In the genomic region with DNA sequence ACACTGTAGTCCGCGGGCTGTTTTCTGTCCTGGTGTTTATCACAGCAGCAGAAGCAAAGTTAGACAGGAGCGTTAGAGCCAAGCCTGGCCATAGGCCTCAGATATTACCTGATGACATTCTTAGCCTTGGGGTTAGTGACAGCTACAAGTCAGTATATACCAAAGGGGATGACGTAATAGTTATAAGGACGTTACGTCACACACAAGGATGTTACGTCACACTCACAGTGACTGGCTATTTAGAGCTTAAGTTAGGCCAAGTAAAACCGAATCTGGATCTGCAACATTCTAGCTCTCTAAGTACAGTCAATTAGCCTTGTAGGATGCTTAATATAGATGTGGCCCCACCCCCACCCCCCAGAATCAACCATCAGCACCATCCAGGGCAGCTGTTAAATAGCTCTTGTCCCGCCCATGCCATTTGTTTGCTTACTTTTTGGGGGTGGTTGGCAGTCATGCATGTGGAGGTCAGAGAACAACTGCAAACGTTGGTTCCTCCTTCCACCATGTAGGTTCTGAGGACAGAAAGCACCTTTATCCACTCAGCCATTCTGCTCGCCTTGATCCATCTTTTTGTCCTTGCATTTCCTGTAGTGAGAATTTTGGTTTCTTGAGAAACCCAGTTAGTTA, we compare ENCODE assay signal across 23 mouse cellular contexts. TPM values are rescaled to one million over a fixed set of nuclear protein-coding genes. Genes with fewer than 3 reads are reported as not detected.
DNase-seq lines count a peak whose midpoint lies in the region; ATAC-seq and TF ChIP-seq lines count a peak whose summit lies in the region.
"Had no signal": no experiment of that assay in that cellular context is flagged by ENCODE, and none has a peak within 500 bp of the region (broad histone marks: within the 10 kb centered on the region; RNA-seq: fewer than 3 reads in every experiment).

No protein-coding gene starts in this region.

- H3K36me3 ChIP-seq in kidney, adult 2 months (ENCODE audit: control insufficient read depth, insufficient read depth, low read length) = no peaks in the 10 kb centered on the region
- H3K36me3 ChIP-seq in kidney, embryonic 14.5 days (ENCODE audit: control insufficient read depth, insufficient read depth, low read length) = no peaks in the 10 kb centered on the region
- H3K36me3 ChIP-seq in lung, postnatal 0 days (ENCODE audit: insufficient read depth, low read length) = no peaks in the 10 kb centered on the region
- no peaks in the 10 kb centered on the region; the same call in 1 of the 2 replicates for H3K36me3 ChIP-seq in midbrain, postnatal 0 days (ENCODE audit: insufficient read depth, low read length)
- no peaks in the 10 kb centered on the region for H3K36me3 ChIP-seq in forebrain, embryonic 10.5 days (replicated peaks)
- H3K36me3 ChIP-seq: embryonic facial prominence, embryonic 15.5 days; heart, embryonic 13.5 days; limb, embryonic 13.5 days; stomach, embryonic 15.5 days had no signal

- no peaks in the 10 kb centered on the region for H3K9me3 ChIP-seq in kidney, embryonic 14.5 days (ENCODE audit: control insufficient read depth, low read length)
- H3K9me3 ChIP-seq in lung, postnatal 0 days (ENCODE audit: low read length) = no peaks in the 10 kb centered on the region
- no peaks in the 10 kb centered on the region for H3K9me3 ChIP-seq in midbrain, postnatal 0 days (ENCODE audit: low read length)
- H3K9me3 ChIP-seq in forebrain, embryonic 10.5 days = no peaks in the 10 kb centered on the region
- H3K9me3 ChIP-seq: embryonic facial prominence, embryonic 15.5 days; heart, embryonic 13.5 days; limb, embryonic 13.5 days; neural tube, embryonic 13.5 days; stomach, embryonic 15.5 days had no signal

- H3K4me2 ChIP-seq in kidney, embryonic 14.5 days (replicated peaks; ENCODE audit: low read depth, low read length) = no peak overlapping the region
- H3K4me2 ChIP-seq in lung, postnatal 0 days (replicated peaks; ENCODE audit: low read depth, low read length) = no peak overlapping the region
- H3K4me2 ChIP-seq in midbrain, postnatal 0 days (ENCODE audit: low read depth, low read length, poor library complexity, severe bottlenecking) = no peak overlapping the region
- H3K4me2 ChIP-seq: embryonic facial prominence, embryonic 15.5 days; heart, embryonic 13.5 days; hindbrain, embryonic 14.5 days; limb, embryonic 13.5 days; neural tube, embryonic 13.5 days; stomach, embryonic 15.5 days had no signal

- no peak overlapping the region for H3K4me3 ChIP-seq in kidney, adult 2 months (ENCODE audit: insufficient read depth, low read depth, low read length)
- H3K4me3 ChIP-seq in kidney, embryonic 14.5 days (ENCODE audit: low read length) = no peak overlapping the region
- H3K4me3 ChIP-seq in lung, postnatal 0 days (ENCODE audit: low read depth, low read length) = no peak overlapping the region
- no peak overlapping the region for H3K4me3 ChIP-seq in midbrain, postnatal 0 days (ENCODE audit: low read depth, low read length)
- no peak overlapping the region for H3K4me3 ChIP-seq in forebrain, embryonic 10.5 days
- H3K4me3 ChIP-seq: embryonic facial prominence, embryonic 15.5 days; gastrocnemius, adult 2 months; heart, embryonic 13.5 days; limb, embryonic 13.5 days; neural tube, embryonic 13.5 days; stomach, embryonic 15.5 days had no signal

- no peak for TF ChIP-seq CTCF in kidney, adult 2 months (conservative IDR thresholded peaks at IDR 0.05; ENCODE audit: insufficient read depth, insufficient read length, low read depth, low read length)
- no peak for TF ChIP-seq CTCF in lung, postnatal 0 days (IDR thresholded peaks at IDR 0.05)
- TF ChIP-seq CTCF in midbrain, postnatal 0 days (IDR thresholded peaks at IDR 0.05) = no peak

- WGBS in kidney, adult 2 months = 85% methylated on average over 11 of the region's 11 CpGs
- 80% methylated on average over 11 of the region's 11 CpGs for WGBS in kidney, embryonic 14.5 days
- 52% methylated on average over 11 of the region's 11 CpGs for WGBS in lung, postnatal 0 days
- 91% methylated on average over 11 of the region's 11 CpGs for WGBS in midbrain, postnatal 0 days
- WGBS in forebrain, embryonic 10.5 days = 91% methylated on average over 11 of the region's 11 CpGs

- no peaks in the 10 kb centered on the region for H3K27me3 ChIP-seq in kidney, adult 2 months (replicated peaks; ENCODE audit: control insufficient read depth, insufficient read depth, low read length)
- no peaks in the 10 kb centered on the region for H3K27me3 ChIP-seq in kidney, embryonic 14.5 days (ENCODE audit: control insufficient read depth, insufficient read depth, low read length)
- H3K27me3 ChIP-seq in lung, postnatal 0 days (replicated peaks; ENCODE audit: insufficient read depth, low read length) = no peaks in the 10 kb centered on the region
- H3K27me3 ChIP-seq in midbrain, postnatal 0 days (ENCODE audit: insufficient read depth, low read length) = no peaks in the 10 kb centered on the region
- no peaks in the 10 kb centered on the region for H3K27me3 ChIP-seq in forebrain, embryonic 10.5 days (ENCODE audit: poor library complexity, severe bottlenecking)
- H3K27me3 ChIP-seq: embryonic facial prominence, embryonic 15.5 days; heart, embryonic 13.5 days; limb, embryonic 13.5 days; neural tube, embryonic 13.5 days; stomach, embryonic 15.5 days had no signal

- no peak overlapping the region for H3K9ac ChIP-seq in kidney, embryonic 14.5 days (ENCODE audit: low read depth, low read length)
- no peak overlapping the region for H3K9ac ChIP-seq in lung, postnatal 0 days (replicated peaks; ENCODE audit: low read depth)
- no peak overlapping the region for H3K9ac ChIP-seq in midbrain, postnatal 0 days (replicated peaks; ENCODE audit: low read length, poor library complexity, severe bottlenecking)
- H3K9ac ChIP-seq: embryonic facial prominence, embryonic 15.5 days; heart, embryonic 13.5 days; hindbrain, embryonic 14.5 days; limb, embryonic 13.5 days; neural tube, embryonic 13.5 days; stomach, embryonic 15.5 days had no signal

- no peak for ATAC-seq in kidney, embryonic 14.5 days (ENCODE audit: low FRiP score, low TSS enrichment)
- peak; percentile 17 for ATAC-seq in lung, postnatal 0 days
- peak; percentile 67 for ATAC-seq in megakaryocyte, adult 5-6 weeks (ENCODE audit: poor library complexity, severe bottlenecking)
- no peak for ATAC-seq in midbrain, postnatal 0 days (ENCODE audit: low FRiP score)
- ATAC-seq: midbrain, embryonic 16.5 days had no signal

- 0 out of 2 replicates have a peak overlapping the region, but pooled peaks have one; percentile 69 for H3K27ac ChIP-seq in kidney, adult 2 months (ENCODE audit: insufficient read depth, low read depth, low read length)
- no peak overlapping the region for H3K27ac ChIP-seq in kidney, embryonic 14.5 days (ENCODE audit: low read depth, low read length)
- no peak overlapping the region for H3K27ac ChIP-seq in lung, postnatal 0 days (ENCODE audit: low read length)
- no peak overlapping the region for H3K27ac ChIP-seq in midbrain, postnatal 0 days (ENCODE audit: low read depth, low read length)
- H3K27ac ChIP-seq in forebrain, embryonic 10.5 days = no peak overlapping the region
- H3K27ac ChIP-seq: embryonic facial prominence, embryonic 15.5 days; gastrocnemius, adult 2 months; heart, embryonic 13.5 days; hindbrain, embryonic 14.5 days; limb, embryonic 13.5 days; neural tube, embryonic 13.5 days; stomach, embryonic 15.5 days had no signal

- H3K4me1 ChIP-seq in kidney, adult 2 months (ENCODE audit: control insufficient read depth, insufficient read depth, low read length) = peaks cover 13% of the 10 kb centered on the region; the same call in 1 of the 2 replicates
- no peaks in the 10 kb centered on the region for H3K4me1 ChIP-seq in kidney, embryonic 14.5 days (ENCODE audit: control insufficient read depth, insufficient read depth, low read length)
- H3K4me1 ChIP-seq in lung, postnatal 0 days (ENCODE audit: insufficient read depth, low read depth, low read length) = no peaks in the 10 kb centered on the region
- H3K4me1 ChIP-seq in midbrain, postnatal 0 days (ENCODE audit: insufficient read depth, low read length) = no peaks in the 10 kb centered on the region
- peaks cover 14% of the 10 kb centered on the region for H3K4me1 ChIP-seq in forebrain, embryonic 10.5 days
- H3K4me1 ChIP-seq: neural tube, embryonic 13.5 days had no signal

- TF ChIP-seq POLR2A in kidney, adult 2 months (IDR thresholded peaks at IDR 0.05; ENCODE audit: low read depth, low read length) = no peak

- DNase-seq in kidney, adult 2 months = no peak
- peak; percentile 46 for DNase-seq in lung, postnatal 0 days (ENCODE audit: low spot score)
- DNase-seq in lung, postnatal 14 days = no peak
- no peak for DNase-seq in neural tube, embryonic 10.5 days (ENCODE audit: extremely low spot score, low spot score)
- DNase-seq in midbrain, postnatal 0 days (ENCODE audit: low spot score) = no peak
- DNase-seq in forebrain, embryonic 10.5 days (ENCODE audit: extremely low spot score, low spot score) = no peak
- DNase-seq: adrenal gland, postnatal 10 days; cerebellum, adult 9-10 months; gastrocnemius, adult 2 months; kidney, postnatal 36 days; right cerebral cortex, postnatal 14 days; spleen, adult 18-20 months; thymus, adult 18-20 months; thymus, postnatal 4 days had no signal

- TF ChIP-seq EP300 in lung, postnatal 0 days (IDR thresholded peaks at IDR 0.05) = no peak

RNA-seq across cellular contexts. Expression of a gene that starts 18.2 kb away (rescaled TPM):
- 4.6 and 9.2 TPM in 2 replicates for polyA plus RNA-seq in kidney, adult 2 months (2012; rRNA removed)
- 5.3 and 9.9 TPM in 2 replicates for polyA plus RNA-seq in kidney, embryonic 14.5 days (2014; fragmentation: Nextera tagmentation; extraction: Ambion mirVana)
- polyA plus RNA-seq in lung, postnatal 0 days (2015; fragmentation: Nextera tagmentation; extraction: Ambion mirVana) = 10.0 and 15.2 TPM in 2 replicates
- 62.4 and 70.2 TPM in 2 replicates for total RNA-seq in megakaryocyte, adult 5-6 weeks (2015)
- total RNA-seq in megakaryocyte, adult 5-6 weeks (2017) = 113 and 118 TPM in 2 replicates
- 32.0 and 37.8 TPM in 2 replicates for total RNA-seq in midbrain, postnatal 0 days (2014; rRNA removed)
- polyA plus RNA-seq in midbrain, postnatal 0 days (2015; fragmentation: Nextera tagmentation; extraction: Ambion mirVana) = 15.9 and 16.7 TPM in 2 replicates
- 23.5 and 24.8 TPM in 2 replicates for polyA plus RNA-seq in forebrain, embryonic 10.5 days (2016; fragmentation: Nextera tagmentation; extraction: Ambion mirVana)

Comparison
In these comparisons a context has a peak if more than half of its experiments do, and no peak if none do; other contexts are left out.
1. ATAC-seq: peak in lung, postnatal 0 days (single experiment) and megakaryocyte, adult 5-6 weeks (single experiment); none in kidney, embryonic 14.5 days (single experiment) and midbrain, postnatal 0 days (single experiment).